Mouse (Mus musculus): Measurements from ENCODE around the gene Olfr878.
A peak's percentile ranks its signal among the peaks of the same experiment; 100 is the strongest.

The Olfr878 gene

GRCm38 (mm10) chr9:37917540-37917939 is at the start of gene Olfr878:
TSS of gene Olfr878 (plus strand) at chr9:37917840.
- no peak for DNase-seq (ENCODE audit: low spot score in 2 of 2)

GRCm38 (mm10) chr9:37870246-37870645 is 47.4 kb upstream of the Olfr878 start:
- DNase-seq (ENCODE audit: low spot score in 2 of 2): no peak

- no peak for DNase-seq (ENCODE audit: low spot score in 2 of 2)
Measured at GRCm38 (mm10) chr9:37871097-37871496, 46.5 kb upstream of the Olfr878 start.

- DNase-seq (ENCODE audit: low spot score in 2 of 2): no peak
Measured at GRCm38 (mm10) chr9:37871536-37871935, 46.1 kb upstream of the Olfr878 start.

- DNase-seq (ENCODE audit: low spot score in 2 of 2): no peak
Measured at GRCm38 (mm10) chr9:37890960-37891359, 26.7 kb upstream of the Olfr878 start.

GRCm38 (mm10) chr9:37896661-37897060 is 21.0 kb upstream of the Olfr878 start, which contains the start of gene Olfr145:
TSS of gene Olfr145 (plus strand) at chr9:37896724.
- DNase-seq (ENCODE audit: low spot score in 2 of 2): no peak

GRCm38 (mm10) chr9:37905555-37905954 is 12.1 kb upstream of the Olfr878 start:
- DNase-seq (ENCODE audit: low spot score in 2 of 2): no peak

GRCm38 (mm10) chr9:37918018-37918417 is 378 bp downstream of the Olfr878 start:
- DNase-seq (ENCODE audit: low spot score in 2 of 2): no peak

GRCm38 (mm10) chr9:37924194-37924593 is 6.6 kb downstream of the Olfr878 start:
- no peak for DNase-seq (ENCODE audit: low spot score in 2 of 2)

- no peak for DNase-seq (ENCODE audit: low spot score in 2 of 2)
Measured at GRCm38 (mm10) chr9:37925445-37925844, 7.8 kb downstream of the Olfr878 start.

GRCm38 (mm10) chr9:37926019-37927013 is 8.7 kb downstream of the Olfr878 start:
- DNase-seq (ENCODE audit: low spot score in 2 of 2): no peak

GRCm38 (mm10) chr9:37932519-37932918 is 14.9 kb downstream of the Olfr878 start:
- DNase-seq (ENCODE audit: low spot score in 2 of 2): peak in 1 of 2 experiments; percentile 14

GRCm38 (mm10) chr9:37934146-37934545 is 16.5 kb downstream of the Olfr878 start:
- DNase-seq (ENCODE audit: low spot score in 2 of 2): no peak

GRCm38 (mm10) chr9:37941167-37941566 is 23.5 kb downstream of the Olfr878 start:
- DNase-seq (ENCODE audit: low spot score in 2 of 2): no peak

Data from spleen, postnatal 4 days (tissue).